Mouse (Mus musculus): Measurements from ENCODE around the gene Nrap.

Gene Nrap

GRCm38 (mm10) chr19:56294654-56295399 lies 95.0 kb downstream of the Nrap start:
- DNase-seq: peak; percentile 86

GRCm38 (mm10) chr19:56292335-56292734 lies 97.5 kb downstream of the Nrap start:
- no peak for DNase-seq

GRCm38 (mm10) chr19:56291898-56292297 lies 97.9 kb downstream of the Nrap start:
- no peak for DNase-seq

- DNase-seq: no peak
Measured at GRCm38 (mm10) chr19:56289642-56290041, 100.2 kb downstream of the Nrap start.

GRCm38 (mm10) chr19:56288436-56288835 lies 101.4 kb downstream of the Nrap start:
- no peak for DNase-seq

GRCm38 (mm10) chr19:56287580-56288367 lies 102.1 kb downstream of the Nrap start:
- DNase-seq: no peak

GRCm38 (mm10) chr19:56286866-56287265 lies 103.0 kb downstream of the Nrap start, which contains the start of gene Habp2:
Gene Habp2 (plus strand): TSS chr19:56287137.
- DNase-seq: no peak

- no peak for DNase-seq
Measured at GRCm38 (mm10) chr19:56285222-56285621, 104.6 kb downstream of the Nrap start.

- no peak for DNase-seq
Measured at GRCm38 (mm10) chr19:56278366-56278765, 111.5 kb downstream of the Nrap start.

- no peak for DNase-seq
Measured at GRCm38 (mm10) chr19:56277951-56278350, 111.9 kb downstream of the Nrap start.

- no peak for DNase-seq
Measured at GRCm38 (mm10) chr19:56277140-56277804, 112.6 kb downstream of the Nrap start.

GRCm38 (mm10) chr19:56272081-56272480 lies 117.8 kb downstream of the Nrap start:
- no peak for DNase-seq

Data from right cerebral cortex, postnatal 14 days (tissue).